Mouse (Mus musculus) erythroblast, embryonic 14.5 days (primary cell): ENCODE data around the gene Lhx4.

ENCODE experiments used
- GATA1 ChIP-seq: IDR thresholded peaks from 2 replicates; pipeline ENCODE4 v1.6.1; 2012; ENCODE audit warnings: low read length, inconsistent platforms, mixed read lengths
- TAL1 ChIP-seq: IDR thresholded peaks from 3 replicates; pipeline ENCODE4 v1.6.1; 2012; ENCODE audit warnings: low read length, inconsistent platforms, mixed read lengths

- no peak for TF ChIP-seq GATA1
- no peak for TF ChIP-seq TAL1
Observed at GRCm38 (mm10) chr1:155737017-155737808, 14.3 kb downstream of the Lhx4 start.
